Comparison of ENCODE assay signal across 8 mouse cellular contexts in genomic region chr3:127788919-127789318, GRCm38 (mm10). TPM values are rescaled to one million over a fixed set of nuclear protein-coding genes. Genes with fewer than 3 reads are reported as not detected.
A peak's percentile ranks its signal among the peaks of the same experiment; 100 is the strongest.
DNase-seq lines count a peak whose midpoint lies in the region; ATAC-seq and TF ChIP-seq lines count a peak whose summit lies in the region.

No protein-coding gene starts in this region.

- no peak for TF ChIP-seq CTCF in lung, postnatal 0 days (IDR thresholded peaks at IDR 0.05)

- H3K27ac ChIP-seq in lung, postnatal 0 days (ENCODE audit: low read length): no peak overlapping the region
- no peak overlapping the region for H3K27ac ChIP-seq in limb, embryonic 13.5 days
- no peak overlapping the region for H3K27ac ChIP-seq in stomach, embryonic 15.5 days

- no peak overlapping the region for H3K4me3 ChIP-seq in lung, postnatal 0 days (ENCODE audit: low read depth, low read length)
- peak overlapping the region; percentile 64 for H3K4me3 ChIP-seq in limb, embryonic 13.5 days
- peak overlapping the region; percentile 61 for H3K4me3 ChIP-seq in stomach, embryonic 15.5 days (replicated peaks)

- H3K4me1 ChIP-seq in lung, postnatal 0 days (ENCODE audit: insufficient read depth, low read depth, low read length): no peaks in the 10 kb centered on the region
- peaks cover 16% of the 10 kb centered on the region for H3K4me1 ChIP-seq in limb, embryonic 13.5 days
- peaks cover 7% of the 10 kb centered on the region; the same call in 1 of the 2 replicates for H3K4me1 ChIP-seq in stomach, embryonic 15.5 days

- no peak for ATAC-seq in lung, postnatal 0 days
- no peak for ATAC-seq in limb, embryonic 13.5 days (ENCODE audit: low FRiP score, low read depth)
- ATAC-seq in stomach, embryonic 15.5 days (ENCODE audit: insufficient read depth, low FRiP score, low read depth): no peak

- peak overlapping the region; percentile 96 for H3K4me2 ChIP-seq in lung, postnatal 0 days (replicated peaks; ENCODE audit: low read depth, low read length)
- H3K4me2 ChIP-seq in limb, embryonic 13.5 days (replicated peaks): peak overlapping the region; percentile 98
- H3K4me2 ChIP-seq in stomach, embryonic 15.5 days: peak overlapping the region; percentile 96

- H3K9ac ChIP-seq in lung, postnatal 0 days (replicated peaks; ENCODE audit: low read depth): no peak overlapping the region
- H3K9ac ChIP-seq in limb, embryonic 13.5 days: no peak overlapping the region
- no peak overlapping the region for H3K9ac ChIP-seq in stomach, embryonic 15.5 days

- no peaks in the 10 kb centered on the region for H3K9me3 ChIP-seq in lung, postnatal 0 days (ENCODE audit: low read length)
- no peaks in the 10 kb centered on the region for H3K9me3 ChIP-seq in limb, embryonic 13.5 days
- no peaks in the 10 kb centered on the region for H3K9me3 ChIP-seq in stomach, embryonic 15.5 days

- DNase-seq in embryo, embryonic 9.5 days (ENCODE audit: extremely low spot score): peak; percentile 11
- no peak for DNase-seq in embryo, embryonic 10 days (ENCODE audit: low spot score)
- DNase-seq in lung, postnatal 0 days (ENCODE audit: low spot score): no peak
- DNase-seq in lung, postnatal 25 days (ENCODE audit: low spot score): no peak
- DNase-seq in layer of hippocampus, postnatal 14 days (ENCODE audit: low spot score in 2 of 2): no peak
- no peak for DNase-seq in thymus, postnatal 25 days

- no peak for TF ChIP-seq EP300 in lung, postnatal 0 days (IDR thresholded peaks at IDR 0.05)

- WGBS in lung, postnatal 0 days: 25% methylated on average over 8 of the region's 8 CpGs
- WGBS in limb, embryonic 13.5 days: 19% methylated on average over 8 of the region's 8 CpGs
- 29% methylated on average over 8 of the region's 8 CpGs for WGBS in stomach, embryonic 15.5 days

- 0 out of 2 replicates have a peak, but pooled peaks cover 7% of the 10 kb centered on the region for H3K27me3 ChIP-seq in lung, postnatal 0 days (replicated peaks; ENCODE audit: insufficient read depth, low read length)
- H3K27me3 ChIP-seq in limb, embryonic 13.5 days: peaks cover 34% of the 10 kb centered on the region
- peaks cover 12% of the 10 kb centered on the region for H3K27me3 ChIP-seq in stomach, embryonic 15.5 days (replicated peaks)

- H3K36me3 ChIP-seq in lung, postnatal 0 days (ENCODE audit: insufficient read depth, low read length): no peaks in the 10 kb centered on the region
- no peaks in the 10 kb centered on the region for H3K36me3 ChIP-seq in limb, embryonic 13.5 days
- no peaks in the 10 kb centered on the region for H3K36me3 ChIP-seq in stomach, embryonic 15.5 days

RNA-seq across cellular contexts. Expression of gene Tifa, which starts 0.7 kb away (rescaled TPM):
- 6.3 and 7.1 TPM in 2 replicates for polyA plus RNA-seq in lung, postnatal 0 days (2015; fragmentation: Nextera tagmentation; extraction: Ambion mirVana)
- polyA plus RNA-seq in limb, embryonic 13.5 days (2015; fragmentation: Nextera tagmentation; extraction: Ambion mirVana): 3.4 TPM in 2 replicates
- polyA plus RNA-seq in stomach, embryonic 15.5 days (2015; fragmentation: Nextera tagmentation; extraction: Ambion mirVana): 7.5 and 8.1 TPM in 2 replicates
- total RNA-seq in layer of hippocampus, postnatal 14 days (2021): 1 to 10 TPM; 4.2 to 5.0 TPM

RNA-seq across cellular contexts. Expression of gene Alpk1, which starts 8.6 kb away (rescaled TPM):
- 0.76 and 0.82 TPM in 2 replicates for polyA plus RNA-seq in lung, postnatal 0 days (2015; fragmentation: Nextera tagmentation; extraction: Ambion mirVana)
- polyA plus RNA-seq in limb, embryonic 13.5 days (2015; fragmentation: Nextera tagmentation; extraction: Ambion mirVana): 0.80 and 1.4 TPM in 2 replicates
- 3.2 and 3.6 TPM in 2 replicates for polyA plus RNA-seq in stomach, embryonic 15.5 days (2015; fragmentation: Nextera tagmentation; extraction: Ambion mirVana)
- 10 to 100 TPM; 11.4 to 13.3 TPM for total RNA-seq in layer of hippocampus, postnatal 14 days (2021)

RNA-seq across cellular contexts. Expression of gene Ap1ar, which starts 48.4 kb away (rescaled TPM):
- 24.7 and 25.7 TPM in 2 replicates for polyA plus RNA-seq in lung, postnatal 0 days (2015; fragmentation: Nextera tagmentation; extraction: Ambion mirVana)
- polyA plus RNA-seq in limb, embryonic 13.5 days (2015; fragmentation: Nextera tagmentation; extraction: Ambion mirVana): 52.6 and 54.1 TPM in 2 replicates
- polyA plus RNA-seq in stomach, embryonic 15.5 days (2015; fragmentation: Nextera tagmentation; extraction: Ambion mirVana): 66.9 and 70.0 TPM in 2 replicates
- total RNA-seq in layer of hippocampus, postnatal 14 days (2021): 10 to 100 TPM; 67.6 to 68.7 TPM
